Mouse (Mus musculus): ENCODE results near the gene Epsti1. TPM values are rescaled to one million over a fixed set of nuclear protein-coding genes. Genes with fewer than 3 reads are reported as not detected.

The Epsti1 gene
- total and polyA plus RNA-seq, 2 experiments from 2014 or later: 0.19 to 0.46 TPM

GRCm38 (mm10) chr14:77902541-77902940 is 1.5 kb upstream of the Epsti1 start:
- DNase-seq (ENCODE audit: low spot score) (no peak), ATAC-seq (ENCODE audit: insufficient read depth, low read depth) (no peak)
- H3K36me3 ChIP-seq (replicated peaks; ENCODE audit: control insufficient read depth, insufficient read depth, low read length): no peaks in the 10 kb centered on the region
- H3K4me2 ChIP-seq (ENCODE audit: low read depth, low read length): no peak overlapping the region
- WGBS: 88% methylated on average over 3 of the region's 3 CpGs
- H3K27ac ChIP-seq (ENCODE audit: low read depth): no peak overlapping the region
- no peak overlapping the region for H3K4me3 ChIP-seq (ENCODE audit: low read depth, low read length)
- no peaks in the 10 kb centered on the region for H3K27me3 ChIP-seq (ENCODE audit: control insufficient read depth, insufficient read depth, low read length)
- H3K9me3 ChIP-seq (replicated peaks; ENCODE audit: control insufficient read depth, low read length): no peaks in the 10 kb centered on the region
- no peak for TF ChIP-seq EP300 (IDR thresholded peaks at IDR 0.05; ENCODE audit: low read depth)
- TF ChIP-seq CTCF (IDR thresholded peaks at IDR 0.05; ENCODE audit: low read depth): no peak
- no peak overlapping the region for H3K9ac ChIP-seq (replicated peaks; ENCODE audit: low read depth, low read length)
- H3K4me1 ChIP-seq (ENCODE audit: control insufficient read depth, insufficient read depth): no peaks in the 10 kb centered on the region

- peak overlapping the region; percentile 26; the same call in 1 of the 2 replicates for H3K4me2 ChIP-seq (ENCODE audit: low read depth, low read length)
Observed at GRCm38 (mm10) chr14:77905466-77905865, 1.4 kb downstream of the Epsti1 start.

GRCm38 (mm10) chr14:77906586-77906985 is 2.5 kb downstream of the Epsti1 start:
- no peak overlapping the region for H3K4me3 ChIP-seq (ENCODE audit: low read depth, low read length)
- WGBS: 89% methylated on average over 5 of the region's 5 CpGs
- no peak for ATAC-seq (ENCODE audit: insufficient read depth, low read depth)

More at GRCm38 (mm10) chr14:77905466-77905865, 1.4 kb downstream of the Epsti1 start:
- WGBS: 36% methylated on average over 5 of the region's 5 CpGs
- Histone ChIP-seq H3K4me1 (ENCODE audit: control insufficient read depth, insufficient read depth) (no peaks in the 10 kb centered on the region), H3K36me3 (replicated peaks; ENCODE audit: control insufficient read depth, insufficient read depth, low read length) (no peaks in the 10 kb centered on the region), H3K4me3 (ENCODE audit: low read depth, low read length) (no peak overlapping the region), H3K27ac (ENCODE audit: low read depth) (no peak overlapping the region), H3K9ac (replicated peaks; ENCODE audit: low read depth, low read length) (no peak overlapping the region), H3K9me3 (replicated peaks; ENCODE audit: control insufficient read depth, low read length) (no peaks in the 10 kb centered on the region), H3K27me3 (ENCODE audit: control insufficient read depth, insufficient read depth, low read length) (no peaks in the 10 kb centered on the region)
- no peak for TF ChIP-seq EP300 (IDR thresholded peaks at IDR 0.05; ENCODE audit: low read depth)
- TF ChIP-seq CTCF (IDR thresholded peaks at IDR 0.05; ENCODE audit: low read depth): no peak
- DNase-seq (ENCODE audit: low spot score) (no peak), ATAC-seq (ENCODE audit: insufficient read depth, low read depth) (no peak)

GRCm38 (mm10) chr14:77915776-77916175 is 11.7 kb downstream of the Epsti1 start:
- Histone ChIP-seq H3K9ac (replicated peaks; ENCODE audit: low read depth, low read length) (no peak overlapping the region), H3K27me3 (ENCODE audit: control insufficient read depth, insufficient read depth, low read length) (no peaks in the 10 kb centered on the region), H3K4me2 (ENCODE audit: low read depth, low read length) (no peak overlapping the region), H3K9me3 (replicated peaks; ENCODE audit: control insufficient read depth, low read length) (no peaks in the 10 kb centered on the region), H3K36me3 (replicated peaks; ENCODE audit: control insufficient read depth, insufficient read depth, low read length) (no peaks in the 10 kb centered on the region), H3K27ac (ENCODE audit: low read depth) (no peak overlapping the region), H3K4me1 (ENCODE audit: control insufficient read depth, insufficient read depth) (no peaks in the 10 kb centered on the region), H3K4me3 (ENCODE audit: low read depth, low read length) (no peak overlapping the region)
- WGBS: 89% methylated on average over 5 of the region's 5 CpGs
- no peak for DNase-seq (ENCODE audit: low spot score)
- TF ChIP-seq EP300 (IDR thresholded peaks at IDR 0.05; ENCODE audit: low read depth): no peak
- no peak for ATAC-seq (ENCODE audit: insufficient read depth, low read depth)

More at GRCm38 (mm10) chr14:77906586-77906985, 2.5 kb downstream of the Epsti1 start:
- Histone ChIP-seq H3K9me3 (replicated peaks; ENCODE audit: control insufficient read depth, low read length) (no peaks in the 10 kb centered on the region), H3K27me3 (ENCODE audit: control insufficient read depth, insufficient read depth, low read length) (no peaks in the 10 kb centered on the region), H3K27ac (ENCODE audit: low read depth) (no peak overlapping the region), H3K4me2 (ENCODE audit: low read depth, low read length) (no peak overlapping the region), H3K4me1 (ENCODE audit: control insufficient read depth, insufficient read depth) (no peaks in the 10 kb centered on the region), H3K9ac (replicated peaks; ENCODE audit: low read depth, low read length) (no peak overlapping the region), H3K36me3 (replicated peaks; ENCODE audit: control insufficient read depth, insufficient read depth, low read length) (no peaks in the 10 kb centered on the region)
- TF ChIP-seq EP300 (IDR thresholded peaks at IDR 0.05; ENCODE audit: low read depth) (no peak), CTCF (IDR thresholded peaks at IDR 0.05; ENCODE audit: low read depth) (no peak)
- no peak for DNase-seq (ENCODE audit: low spot score)

GRCm38 (mm10) chr14:77921641-77922040 is 17.6 kb downstream of the Epsti1 start:
- H3K27ac ChIP-seq (ENCODE audit: low read depth): no peak overlapping the region
- H3K9me3 ChIP-seq (replicated peaks; ENCODE audit: control insufficient read depth, low read length): no peaks in the 10 kb centered on the region
- no peak for TF ChIP-seq CTCF (IDR thresholded peaks at IDR 0.05; ENCODE audit: low read depth)
- no peak for TF ChIP-seq EP300 (IDR thresholded peaks at IDR 0.05; ENCODE audit: low read depth)
- H3K9ac ChIP-seq (replicated peaks; ENCODE audit: low read depth, low read length): no peak overlapping the region
- WGBS: 82% methylated on average over 8 of the region's 8 CpGs
- 0 out of 2 replicates have a peak, but pooled peaks cover 3% of the 10 kb centered on the region for H3K4me1 ChIP-seq (ENCODE audit: control insufficient read depth, insufficient read depth)
- DNase-seq (ENCODE audit: low spot score): no peak
- no peaks in the 10 kb centered on the region for H3K27me3 ChIP-seq (ENCODE audit: control insufficient read depth, insufficient read depth, low read length)
- no peak overlapping the region for H3K4me2 ChIP-seq (ENCODE audit: low read depth, low read length)
- H3K4me3 ChIP-seq (ENCODE audit: low read depth, low read length): no peak overlapping the region
- no peaks in the 10 kb centered on the region for H3K36me3 ChIP-seq (replicated peaks; ENCODE audit: control insufficient read depth, insufficient read depth, low read length)
- ATAC-seq (ENCODE audit: insufficient read depth, low read depth): no peak

Measured in heart, postnatal 0 days (tissue).